Mouse (Mus musculus): ENCODE results near the gene Alpl. TPM values are rescaled to one million over a fixed set of nuclear protein-coding genes. Genes with fewer than 3 reads are reported as not detected.
A peak's percentile ranks its signal among the peaks of the same experiment; 100 is the strongest.

The Alpl gene
- 1 to 10 TPM; 5.1 to 8.5 TPM for total RNA-seq (2021)
- long read RNA-seq, experiment 1, transcript Alpl-201 (12 exons, 2,522 nt): major isoform, 11 of 15 reads
- long read RNA-seq, experiment 1, partial matches to known transcripts: 4 of 15 reads
- long read RNA-seq, experiment 1, other reads (novel, unspliced or antisense): 0 of 15 reads
- long read RNA-seq, experiment 2, transcript Alpl-201 (12 exons, 2,522 nt): major isoform, 21 of 22 reads
- long read RNA-seq, experiment 2, partial matches to known transcripts: 1 of 22 reads
- long read RNA-seq, experiment 2, other reads (novel, unspliced or antisense): 0 of 22 reads

DNA sequence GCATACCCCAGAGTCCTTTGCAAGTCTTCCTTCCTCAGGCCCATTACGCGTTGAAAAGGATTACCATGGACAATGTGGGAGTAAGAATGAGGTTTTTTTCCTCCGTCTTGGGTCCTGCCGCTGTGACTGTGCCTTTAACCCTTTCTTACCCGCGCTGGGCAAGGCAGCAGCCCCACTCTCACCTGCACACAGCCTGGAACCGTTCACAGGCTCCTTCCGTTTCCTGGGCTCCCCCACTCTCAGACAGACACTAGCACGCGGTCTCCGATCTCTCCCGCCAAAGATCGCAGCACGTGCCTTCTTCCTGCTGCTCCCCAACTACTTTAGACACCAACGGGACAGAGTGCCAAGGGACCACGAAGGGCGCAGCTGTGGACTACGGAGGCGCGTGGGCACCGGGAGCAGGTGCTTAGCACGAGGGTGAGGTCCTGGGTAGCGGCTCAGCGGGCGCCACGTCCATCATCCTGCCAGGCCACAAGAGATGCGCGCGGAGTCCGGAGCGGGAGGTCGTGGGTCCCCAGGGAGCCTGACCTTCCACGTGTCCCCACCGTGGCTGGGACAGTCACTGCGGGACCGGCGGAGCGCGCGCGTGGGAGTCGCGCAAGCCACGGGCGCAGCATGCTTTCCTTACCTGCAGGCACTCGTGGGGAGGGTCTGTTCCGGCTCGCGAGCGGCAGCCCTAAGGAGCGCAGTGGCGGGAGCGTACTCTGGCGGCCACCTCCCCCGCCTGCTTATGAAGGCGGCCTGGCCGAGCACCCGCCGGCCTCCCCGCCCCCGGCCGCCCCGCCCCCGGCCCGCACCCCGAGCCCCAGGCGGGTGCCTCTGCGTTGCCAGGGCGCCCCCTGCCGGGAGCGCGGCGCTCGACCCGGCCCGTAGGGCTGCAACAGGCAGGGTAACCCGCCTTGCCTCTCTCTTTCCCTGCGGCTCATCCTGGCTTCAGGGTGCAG is at the start of gene Alpl:
Alpl (minus strand) TSS at position 774 of the 947 bp plus-strand sequence.
- DNase-seq (ENCODE audit: extremely low spot score in 1 of 2, low spot score in 2 of 2): peak; percentile 60 to 61
- intact Hi-C loops (cut with DNase I): loop anchor here (1.0 kb wide), 1 partner anchor 66 kb away; no protein-coding TSS in a partner anchor
- TF ChIP-seq CTCF (IDR thresholded peaks at IDR 0.05): peak; percentile 64
- Histone ChIP-seq H3K27ac (no peak within 1 kb of the TSS), H3K4me3 (peak within 1 kb of the TSS; percentile 43)

DNA sequence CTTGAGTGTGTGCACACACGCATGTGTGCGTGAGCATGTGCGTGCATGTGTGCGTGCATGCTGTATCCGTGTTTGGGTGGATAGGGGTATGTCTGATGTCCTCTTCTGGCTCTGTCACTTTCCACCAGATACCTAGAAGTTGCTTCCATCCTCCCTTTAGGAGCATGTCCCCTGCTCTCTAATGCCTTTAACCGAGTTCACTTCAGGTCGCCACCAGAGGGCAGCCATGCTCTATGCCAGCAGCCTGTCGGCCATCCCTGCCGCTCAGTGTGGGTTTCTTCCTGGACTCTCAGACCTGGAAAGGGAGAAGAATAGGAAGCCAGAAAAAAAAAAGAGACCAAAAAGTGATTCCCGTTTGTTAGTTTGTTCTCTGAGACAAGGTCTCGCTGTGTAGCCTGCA is 48.5 kb upstream of the Alpl start:
- intact Hi-C loops (cut with DNase I): loop anchor here (1.0 to 10.0 kb wide), 2 partner anchors 109 to 260 kb away; no protein-coding TSS in a partner anchor
- TF ChIP-seq CTCF (IDR thresholded peaks at IDR 0.05): peak; percentile 83
- no peak overlapping the region for H3K4me3 ChIP-seq
- DNase-seq (ENCODE audit: extremely low spot score in 1 of 2, low spot score in 2 of 2): peak; percentile 68 to 70
- H3K27ac ChIP-seq: no peak overlapping the region

DNA sequence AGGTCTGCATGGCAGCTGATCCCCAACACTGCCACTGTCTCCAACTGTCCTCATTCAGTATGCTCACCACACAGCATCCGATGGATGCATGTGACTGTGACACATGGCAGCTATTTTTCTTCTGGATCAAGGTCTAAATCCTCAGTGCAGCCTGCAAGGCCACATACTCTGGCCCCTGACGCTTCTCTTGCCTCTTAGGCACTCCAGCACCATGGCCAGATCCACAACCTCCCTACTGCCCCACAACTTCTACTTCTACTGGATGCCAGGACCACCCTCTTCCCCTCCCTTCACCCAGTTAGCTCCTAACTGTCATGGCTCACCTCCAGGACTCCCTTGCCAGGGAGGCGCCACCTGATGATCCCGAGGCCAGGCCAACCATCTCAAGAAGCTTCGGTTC is 43.3 kb upstream of the Alpl start:
- Histone ChIP-seq H3K4me3 (no peak overlapping the region), H3K27ac (no peak overlapping the region)
- no peak for TF ChIP-seq CTCF (IDR thresholded peaks at IDR 0.05)
- DNase-seq (ENCODE audit: extremely low spot score in 1 of 2, low spot score in 2 of 2): no peak
- intact Hi-C loops (cut with DNase I): loop anchor here (5.0 kb wide), 1 partner anchor 157 kb away; no protein-coding TSS in a partner anchor

DNA sequence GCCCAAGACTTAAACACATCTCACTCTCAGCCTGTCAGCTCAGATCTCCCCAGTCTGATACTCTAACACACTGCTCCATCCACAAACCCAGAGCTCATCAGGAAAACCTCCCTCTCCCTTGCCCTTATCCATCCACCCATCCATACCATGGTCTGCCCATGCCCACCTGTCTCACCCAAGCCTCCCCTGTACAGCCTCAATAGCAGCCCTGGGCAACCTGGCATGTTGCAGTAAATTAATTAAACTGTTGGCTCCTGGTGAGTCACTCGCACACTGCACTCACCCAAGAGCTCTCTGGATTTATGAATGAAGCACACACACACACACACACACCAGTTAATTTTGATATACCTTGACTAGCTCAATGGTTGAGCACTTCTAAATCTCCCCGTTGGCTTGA is 42.6 kb upstream of the Alpl start:
- intact Hi-C loops (cut with DNase I): loop anchor here (5.0 kb wide), 1 partner anchor 156 kb away; no protein-coding TSS in a partner anchor
- H3K4me3 ChIP-seq: no peak overlapping the region
- no peak for TF ChIP-seq CTCF (IDR thresholded peaks at IDR 0.05)
- no peak for DNase-seq (ENCODE audit: extremely low spot score in 1 of 2, low spot score in 2 of 2)
- no peak overlapping the region for H3K27ac ChIP-seq

DNA sequence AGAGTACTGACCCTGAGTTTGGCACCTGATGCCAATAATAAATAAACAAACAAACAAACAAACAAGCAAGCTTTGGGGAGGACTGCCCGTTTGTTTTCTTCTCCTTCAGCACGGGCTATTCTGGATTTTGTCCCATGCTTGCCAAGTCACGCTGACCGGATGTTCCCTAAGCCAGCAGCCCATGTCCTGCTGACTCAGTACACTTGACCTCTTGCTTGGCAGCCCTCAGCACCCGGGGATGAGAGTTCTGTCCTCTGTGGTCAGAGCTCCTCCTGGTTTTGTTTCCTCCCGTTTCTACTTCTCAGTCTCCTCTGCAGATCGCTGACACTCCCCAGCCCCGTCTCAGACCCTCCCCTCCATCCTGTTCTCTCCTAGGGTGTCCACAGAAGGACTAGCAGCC is 41.6 kb upstream of the Alpl start:
- intact Hi-C loops (cut with DNase I): loop anchor here (5.0 kb wide), 1 partner anchor 155 kb away; no protein-coding TSS in a partner anchor

DNA sequence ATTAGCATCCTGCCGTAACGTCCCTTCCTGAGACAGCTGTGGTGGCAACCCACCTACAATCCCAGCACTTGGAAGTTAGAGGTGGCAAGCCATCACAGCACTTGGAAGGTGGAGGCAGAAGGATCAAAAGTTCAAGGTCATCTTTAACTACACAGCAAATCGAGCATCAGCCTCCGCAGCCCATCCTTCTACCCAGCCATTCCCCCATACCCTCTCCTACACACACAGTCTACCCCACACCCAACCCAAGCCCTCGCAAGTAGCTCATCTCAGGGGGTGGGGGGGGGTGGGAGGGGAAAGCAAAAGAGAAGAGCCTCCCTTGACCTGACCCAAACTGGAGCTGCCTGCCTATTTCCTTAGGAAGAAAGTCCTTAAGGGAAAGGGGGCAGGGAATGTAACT is 40.6 kb upstream of the Alpl start:
- no peak for TF ChIP-seq CTCF (IDR thresholded peaks at IDR 0.05)
- DNase-seq (ENCODE audit: extremely low spot score in 1 of 2, low spot score in 2 of 2): no peak
- intact Hi-C loops (cut with DNase I): loop anchor here (1.0 to 5.0 kb wide), 2 partner anchors 106 to 154 kb away; no protein-coding TSS in a partner anchor
- no peak overlapping the region for H3K4me3 ChIP-seq
- H3K27ac ChIP-seq: no peak overlapping the region

More for the DNA sequence above, 41.6 kb upstream of the Alpl start:
- H3K4me3 ChIP-seq: no peak overlapping the region
- no peak for DNase-seq (ENCODE audit: extremely low spot score in 1 of 2, low spot score in 2 of 2)
- no peak overlapping the region for H3K27ac ChIP-seq
- no peak for TF ChIP-seq CTCF (IDR thresholded peaks at IDR 0.05)

DNA sequence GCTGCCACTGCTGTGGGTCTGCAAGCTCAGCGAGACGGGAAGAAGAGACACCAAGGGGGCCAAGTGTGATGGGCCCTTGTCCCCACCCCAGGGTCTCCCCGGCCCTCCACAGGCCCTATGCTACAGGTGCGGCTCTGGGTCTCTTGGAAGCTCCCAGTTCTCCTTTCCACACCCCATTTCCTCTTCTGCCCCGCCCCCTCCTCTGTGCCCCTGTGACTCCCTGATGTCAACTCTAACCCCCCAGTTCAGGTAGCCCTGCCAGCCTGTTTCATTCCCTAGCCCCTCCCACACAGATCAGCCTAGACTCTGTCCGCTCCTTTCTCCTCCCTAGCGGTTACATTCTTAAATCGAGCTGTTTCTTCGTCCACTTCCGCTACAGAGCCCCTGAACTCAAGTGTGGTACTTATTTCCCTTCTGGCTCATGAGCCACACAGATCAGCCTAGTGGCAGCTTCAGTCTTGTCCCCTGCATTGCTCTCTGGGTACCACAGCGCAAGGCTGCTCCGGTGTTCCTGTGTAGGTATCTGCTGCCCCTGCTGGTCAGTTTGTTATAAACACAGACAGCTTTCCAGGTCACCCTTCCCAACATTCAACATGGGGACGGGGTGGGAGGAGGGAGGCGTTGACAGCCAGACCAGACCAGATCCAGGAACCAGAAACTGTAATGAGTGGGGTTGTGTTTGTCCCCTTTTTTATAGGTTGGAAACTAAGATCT is 39.6 kb upstream of the Alpl start:
- Histone ChIP-seq H3K27ac (no peak overlapping the region), H3K4me3 (no peak overlapping the region; the same call in 1 of the 2 replicates)
- DNase-seq (ENCODE audit: extremely low spot score in 1 of 2, low spot score in 2 of 2): peak; percentile 77
- intact Hi-C loops (cut with DNase I): loop anchor here (1.0 to 5.0 kb wide), 2 partner anchors 105 to 153 kb away; no protein-coding TSS in a partner anchor
- TF ChIP-seq CTCF (IDR thresholded peaks at IDR 0.05): peak; percentile 89

DNA sequence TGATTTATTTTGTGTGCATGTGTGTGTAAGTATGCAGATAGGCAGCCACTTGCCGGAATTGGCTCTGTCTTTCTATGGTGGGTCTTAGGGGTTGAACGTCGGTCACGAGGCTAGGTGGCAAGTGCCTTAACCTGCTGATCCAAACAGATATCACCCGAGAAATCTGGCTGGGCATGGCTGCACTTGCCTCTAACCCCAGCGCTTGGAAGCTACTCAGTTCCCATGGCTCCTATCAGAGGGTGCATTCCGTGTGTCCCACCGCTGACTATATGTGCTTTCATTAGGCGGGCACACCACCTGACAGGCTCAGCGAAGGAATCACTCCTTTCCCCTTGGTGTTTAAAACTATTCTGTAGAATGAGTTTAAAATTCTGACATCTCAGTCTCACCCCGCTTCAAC is 35.4 kb upstream of the Alpl start:
- intact Hi-C loops (cut with DNase I): no loop called here
- DNase-seq (ENCODE audit: extremely low spot score in 1 of 2, low spot score in 2 of 2): no peak

DNA sequence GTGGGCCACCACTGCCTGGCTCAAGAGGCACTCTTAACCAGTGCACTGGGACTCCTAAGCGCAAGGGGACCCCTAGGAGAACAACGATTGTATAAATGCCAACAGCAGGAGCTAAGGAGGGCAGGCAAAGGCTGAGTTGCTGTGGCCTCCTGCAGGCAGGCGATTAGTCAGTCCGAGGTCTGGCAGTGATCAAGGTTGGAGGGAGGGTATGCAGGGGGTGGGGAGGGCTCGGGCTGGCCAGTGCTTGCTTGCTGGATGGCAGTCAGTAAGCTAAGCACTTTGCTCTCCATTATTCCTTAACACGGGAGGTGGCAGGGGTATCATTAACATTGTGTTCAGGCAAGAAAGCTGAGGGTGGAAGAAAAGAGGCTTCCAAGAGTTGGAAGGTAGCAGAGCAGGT is 34.2 kb upstream of the Alpl start:
- intact Hi-C loops (cut with DNase I): no loop called here
- TF ChIP-seq CTCF (IDR thresholded peaks at IDR 0.05): no peak

More for the DNA sequence above, 35.4 kb upstream of the Alpl start:
- Histone ChIP-seq H3K27ac (no peak overlapping the region), H3K4me3 (no peak overlapping the region)
- no peak for TF ChIP-seq CTCF (IDR thresholded peaks at IDR 0.05)

DNA sequence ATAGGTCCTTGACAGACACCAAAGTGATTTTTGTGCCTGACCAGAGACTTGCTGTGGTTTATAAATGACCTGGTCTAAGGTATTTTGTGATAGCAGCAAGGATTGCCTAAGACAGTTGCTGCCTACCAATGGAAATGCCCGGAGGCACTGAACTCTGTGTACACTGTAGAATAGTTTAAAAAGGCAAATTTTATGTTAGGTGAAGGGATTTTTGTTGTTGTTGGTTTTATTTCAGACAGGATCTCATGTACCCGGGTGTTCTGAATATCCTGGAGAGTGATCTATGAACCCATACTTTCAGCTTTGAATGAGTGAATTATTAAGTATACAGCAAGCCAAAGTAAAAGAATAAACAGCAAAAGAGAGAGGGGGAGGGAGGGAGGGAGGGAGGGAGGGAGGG is 28.7 kb upstream of the Alpl start:
- Histone ChIP-seq H3K4me3 (no peak overlapping the region), H3K27ac (no peak overlapping the region)
- TF ChIP-seq CTCF (IDR thresholded peaks at IDR 0.05): no peak
- intact Hi-C loops (cut with DNase I): no loop called here
- no peak for DNase-seq (ENCODE audit: extremely low spot score in 1 of 2, low spot score in 2 of 2)

More for the DNA sequence above, 34.2 kb upstream of the Alpl start:
- no peak overlapping the region for H3K27ac ChIP-seq
- H3K4me3 ChIP-seq: no peak overlapping the region
- no peak for DNase-seq (ENCODE audit: extremely low spot score in 1 of 2, low spot score in 2 of 2)

DNA sequence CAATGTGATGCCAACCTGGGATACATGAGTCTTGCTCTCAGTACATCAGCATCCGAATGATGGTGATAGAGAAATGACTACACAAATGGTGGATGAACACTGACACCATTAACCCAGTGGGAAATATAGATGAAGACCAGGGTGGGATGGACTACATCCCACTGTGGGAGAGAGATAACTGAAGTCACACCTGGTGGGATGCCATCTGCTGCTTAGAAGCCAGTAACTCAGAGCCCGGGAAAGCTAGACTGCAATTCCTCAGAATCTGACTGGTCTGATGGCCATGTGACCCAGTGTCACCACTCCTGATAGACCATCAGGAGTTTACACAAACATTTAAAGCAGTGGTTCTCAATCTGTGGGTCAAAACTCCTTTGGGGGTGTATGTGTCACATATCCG is 27.4 kb upstream of the Alpl start:
- Histone ChIP-seq H3K4me3 (no peak overlapping the region), H3K27ac (no peak overlapping the region)
- TF ChIP-seq CTCF (IDR thresholded peaks at IDR 0.05): no peak
- DNase-seq (ENCODE audit: extremely low spot score in 1 of 2, low spot score in 2 of 2): no peak
- intact Hi-C loops (cut with DNase I): no loop called here

Measured in left cerebral cortex, adult 2 months (tissue).